Mouse (Mus musculus): ENCODE measurements around the gene Dnaja3. TPM values are rescaled to one million over a fixed set of nuclear protein-coding genes. Genes with fewer than 3 reads are reported as not detected.

Gene Dnaja3
- polyA plus RNA-seq, 1 experiment: 28.7 TPM

DNA sequence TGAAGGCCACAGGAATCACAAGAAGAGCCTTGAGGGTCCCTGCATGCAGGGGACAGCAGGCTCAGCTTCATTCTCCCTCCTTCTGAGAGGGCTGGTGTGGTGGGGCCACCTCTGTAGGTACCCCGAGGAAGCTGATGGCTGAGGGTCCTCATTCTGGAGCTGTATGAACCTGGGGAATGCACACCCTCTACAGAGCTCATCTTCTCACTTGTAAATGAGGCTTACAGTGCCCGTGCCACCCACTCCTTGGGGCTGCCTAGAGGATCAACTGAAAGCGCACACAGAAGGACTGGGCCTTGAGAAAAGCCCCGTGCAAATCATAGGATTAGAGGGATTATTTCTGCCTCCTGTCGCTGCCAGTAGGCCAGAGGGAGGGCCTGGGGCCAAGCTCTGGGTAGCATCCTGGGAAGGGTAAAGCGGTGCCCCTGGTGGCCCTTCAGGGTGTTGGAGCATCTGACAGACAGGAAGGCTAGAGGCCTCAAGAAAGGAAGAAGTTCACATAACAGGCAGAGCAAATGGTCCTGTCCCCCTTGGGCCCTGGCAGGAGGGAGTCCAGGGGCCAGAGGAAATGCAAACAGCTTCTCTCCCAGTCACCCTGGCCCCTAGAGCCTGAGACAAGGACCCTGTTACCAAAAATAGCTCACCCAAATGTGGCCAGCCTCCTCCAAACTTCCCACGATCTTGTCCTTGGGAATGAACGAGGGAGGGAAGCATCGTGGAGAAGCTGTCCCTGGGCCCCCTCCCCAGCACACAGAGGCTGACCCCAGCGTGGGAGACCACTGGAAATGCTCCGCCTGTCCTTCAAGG, 16.2 kb downstream of the Dnaja3 start:
- peak; percentile 62 for DNase-seq (ENCODE audit: low read depth)
- no peak for TF ChIP-seq POLR2A (IDR thresholded peaks at IDR 0.05; ENCODE audit: borderline replicate concordance, extremely low read depth, insufficient read depth, insufficient read length, poor library complexity, severe bottlenecking)
- TF ChIP-seq CTCF (IDR thresholded peaks at IDR 0.05; ENCODE audit: borderline replicate concordance, extremely low read depth, insufficient read depth, insufficient read length): peak; percentile 23; the same call in 1 of the 2 replicates

GRCm38 (mm10) chr16:4656571-4657081, 16.8 kb downstream of the Dnaja3 start:
- TF ChIP-seq POLR2A (IDR thresholded peaks at IDR 0.05; ENCODE audit: borderline replicate concordance, extremely low read depth, insufficient read depth, insufficient read length, poor library complexity, severe bottlenecking) (no peak), CTCF (IDR thresholded peaks at IDR 0.05; ENCODE audit: borderline replicate concordance, extremely low read depth, insufficient read depth, insufficient read length) (no peak)
- DNase-seq (ENCODE audit: low read depth): no peak

DNA sequence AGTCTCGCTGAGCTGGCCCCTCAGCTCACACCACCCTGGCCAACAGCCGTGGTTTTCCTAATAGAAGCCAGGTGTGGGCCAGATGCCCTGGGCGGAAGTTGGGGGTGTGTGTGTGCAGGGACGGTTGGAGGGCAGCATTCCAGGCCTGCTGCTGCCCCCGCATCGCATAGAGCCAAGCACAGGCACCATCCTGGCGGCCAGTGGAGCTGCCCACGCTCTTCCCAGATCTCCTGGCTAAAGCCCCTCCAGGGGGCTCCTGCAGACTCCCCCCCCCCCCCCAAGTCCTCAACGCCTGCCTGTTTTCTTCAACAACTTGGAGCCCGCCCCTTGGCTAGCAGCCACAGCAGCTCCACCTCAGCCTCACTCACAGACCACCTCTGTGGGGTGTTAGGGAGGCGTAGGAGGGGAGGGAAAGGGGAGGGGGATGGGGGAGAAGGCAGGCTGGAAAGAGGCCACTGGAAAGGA, 19.0 kb downstream of the Dnaja3 start:
- TF ChIP-seq CTCF (IDR thresholded peaks at IDR 0.05; ENCODE audit: borderline replicate concordance, extremely low read depth, insufficient read depth, insufficient read length): no peak
- peak; percentile 84 for DNase-seq (ENCODE audit: low read depth)

GRCm38 (mm10) chr16:4659326-4659725, 19.5 kb downstream of the Dnaja3 start:
- no peak for DNase-seq (ENCODE audit: low read depth)
- TF ChIP-seq CTCF (IDR thresholded peaks at IDR 0.05; ENCODE audit: borderline replicate concordance, extremely low read depth, insufficient read depth, insufficient read length): no peak
- TF ChIP-seq POLR2A (IDR thresholded peaks at IDR 0.05; ENCODE audit: borderline replicate concordance, extremely low read depth, insufficient read depth, insufficient read length, poor library complexity, severe bottlenecking): no peak

DNA sequence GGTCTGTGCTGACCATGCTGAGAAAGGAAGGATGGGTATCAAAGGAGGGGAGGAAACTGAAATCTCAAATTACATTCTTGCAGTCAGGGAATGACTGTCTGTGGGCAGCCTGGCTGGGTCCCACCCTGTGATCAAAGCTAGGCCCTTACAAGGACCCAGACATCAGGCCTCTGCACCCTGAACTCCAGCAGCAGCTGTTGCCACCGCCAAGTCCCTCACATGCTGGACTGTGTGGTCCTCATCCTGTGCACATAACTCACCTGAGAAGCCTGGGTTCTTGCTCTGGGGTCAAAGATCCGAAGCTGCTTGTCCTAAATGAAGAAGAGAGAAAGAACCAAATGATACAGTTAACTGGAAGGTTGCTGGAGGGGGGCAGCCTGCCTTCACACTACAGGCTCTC, 21.8 kb downstream of the Dnaja3 start:
- no peak for TF ChIP-seq CTCF (IDR thresholded peaks at IDR 0.05; ENCODE audit: borderline replicate concordance, extremely low read depth, insufficient read depth, insufficient read length)
- no peak for TF ChIP-seq POLR2A (IDR thresholded peaks at IDR 0.05; ENCODE audit: borderline replicate concordance, extremely low read depth, insufficient read depth, insufficient read length, poor library complexity, severe bottlenecking)
- DNase-seq (ENCODE audit: low read depth): no peak

- TF ChIP-seq POLR2A (IDR thresholded peaks at IDR 0.05; ENCODE audit: borderline replicate concordance, extremely low read depth, insufficient read depth, insufficient read length, poor library complexity, severe bottlenecking): no peak
- no peak for TF ChIP-seq CTCF (IDR thresholded peaks at IDR 0.05; ENCODE audit: borderline replicate concordance, extremely low read depth, insufficient read depth, insufficient read length)
- no peak for DNase-seq (ENCODE audit: low read depth)
Observed at GRCm38 (mm10) chr16:4663806-4664205, 24.0 kb downstream of the Dnaja3 start.

- DNase-seq (ENCODE audit: low read depth): no peak
- TF ChIP-seq CTCF (IDR thresholded peaks at IDR 0.05; ENCODE audit: borderline replicate concordance, extremely low read depth, insufficient read depth, insufficient read length) (no peak), POLR2A (IDR thresholded peaks at IDR 0.05; ENCODE audit: borderline replicate concordance, extremely low read depth, insufficient read depth, insufficient read length, poor library complexity, severe bottlenecking) (no peak)
Observed at GRCm38 (mm10) chr16:4665726-4666125, 25.9 kb downstream of the Dnaja3 start.

DNA sequence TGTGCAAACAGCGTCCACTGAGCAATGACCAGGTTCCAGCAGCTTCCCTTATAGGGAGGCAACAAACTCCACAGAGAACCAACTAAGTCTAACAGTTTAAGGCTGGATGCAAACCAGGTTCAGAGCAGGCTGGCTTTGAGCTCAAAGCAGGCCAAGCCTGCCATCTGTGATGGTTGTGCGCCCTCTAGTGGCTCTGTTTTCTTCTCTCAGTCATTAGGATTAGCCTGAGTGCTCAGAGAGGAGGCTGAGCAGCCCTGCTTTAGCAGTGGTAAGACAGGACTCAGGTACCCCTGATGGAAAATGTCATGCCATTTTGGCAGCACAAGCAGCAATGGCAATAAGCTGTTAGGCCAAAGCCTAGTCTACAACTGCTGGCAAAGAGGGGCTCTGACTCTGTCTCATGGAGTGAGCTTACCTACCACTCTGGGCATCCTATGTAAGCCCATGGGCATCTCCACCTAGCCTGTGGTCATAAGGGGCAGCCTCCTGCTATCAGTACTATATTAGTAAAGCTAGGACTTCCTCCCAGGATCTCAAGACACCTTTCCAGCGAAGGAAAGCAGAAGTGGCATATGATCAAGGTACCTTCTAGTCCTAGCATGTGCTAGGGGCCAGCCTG, 27.5 kb downstream of the Dnaja3 start:
- TF ChIP-seq CTCF (IDR thresholded peaks at IDR 0.05; ENCODE audit: borderline replicate concordance, extremely low read depth, insufficient read depth, insufficient read length) (peak; percentile 99), POLR2A (IDR thresholded peaks at IDR 0.05; ENCODE audit: borderline replicate concordance, extremely low read depth, insufficient read depth, insufficient read length, poor library complexity, severe bottlenecking) (no peak)
- peak; percentile 92 for DNase-seq (ENCODE audit: low read depth)

- TF ChIP-seq POLR2A (IDR thresholded peaks at IDR 0.05; ENCODE audit: borderline replicate concordance, extremely low read depth, insufficient read depth, insufficient read length, poor library complexity, severe bottlenecking) (no peak), CTCF (IDR thresholded peaks at IDR 0.05; ENCODE audit: borderline replicate concordance, extremely low read depth, insufficient read depth, insufficient read length) (no peak)
- no peak for DNase-seq (ENCODE audit: low read depth)
Observed at GRCm38 (mm10) chr16:4670317-4670716, 30.5 kb downstream of the Dnaja3 start.

DNA sequence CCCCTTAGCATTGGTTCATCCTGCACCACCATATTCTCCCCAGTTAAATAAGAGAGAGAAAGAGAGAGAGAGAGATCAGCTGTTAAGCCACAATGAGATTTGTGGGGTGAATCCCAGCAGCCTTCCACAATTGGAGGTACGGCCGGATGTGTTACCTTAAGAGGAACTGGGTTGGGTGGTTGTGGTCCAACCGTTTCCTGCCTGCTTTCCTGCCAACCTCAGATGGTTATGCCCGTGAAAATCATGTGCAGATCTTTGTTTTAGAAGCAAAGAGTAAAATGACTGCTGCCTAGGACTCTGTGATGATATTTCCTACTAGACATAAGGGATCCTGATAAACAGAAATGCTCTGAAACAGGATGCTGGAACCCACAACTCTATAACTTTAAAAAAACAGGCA, 34.3 kb downstream of the Dnaja3 start:
- no peak for DNase-seq (ENCODE audit: low read depth)
- no peak for TF ChIP-seq CTCF (IDR thresholded peaks at IDR 0.05; ENCODE audit: borderline replicate concordance, extremely low read depth, insufficient read depth, insufficient read length)
- TF ChIP-seq POLR2A (IDR thresholded peaks at IDR 0.05; ENCODE audit: borderline replicate concordance, extremely low read depth, insufficient read depth, insufficient read length, poor library complexity, severe bottlenecking): no peak

DNA sequence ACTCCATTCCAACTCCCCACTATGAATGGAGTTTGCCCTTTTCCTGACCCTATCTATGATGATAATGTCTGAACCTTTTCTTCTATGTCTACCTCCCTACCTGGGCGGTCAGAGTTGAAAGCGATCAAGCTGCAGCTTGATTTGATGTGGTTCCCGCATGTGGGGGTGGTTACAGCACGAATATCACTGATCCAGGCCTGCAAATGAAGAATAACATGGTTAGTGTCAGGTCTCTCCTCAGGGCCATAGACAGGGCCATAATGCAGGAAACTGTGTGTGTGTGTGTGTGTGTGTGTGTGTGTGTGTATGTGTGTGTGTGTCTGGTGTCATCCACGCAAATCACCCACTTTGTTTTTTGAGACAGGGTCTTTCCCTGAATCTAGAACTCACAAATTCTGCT, 37.0 kb downstream of the Dnaja3 start:
- no peak for DNase-seq (ENCODE audit: low read depth)
- TF ChIP-seq POLR2A (IDR thresholded peaks at IDR 0.05; ENCODE audit: borderline replicate concordance, extremely low read depth, insufficient read depth, insufficient read length, poor library complexity, severe bottlenecking) (no peak), CTCF (IDR thresholded peaks at IDR 0.05; ENCODE audit: borderline replicate concordance, extremely low read depth, insufficient read depth, insufficient read length) (no peak)
